Mouse (Mus musculus) gastrocnemius, adult 8-10 months (tissue): Measurements from ENCODE around the gene Lcn2. TPM values are rescaled to one million over a fixed set of nuclear protein-coding genes. Genes with fewer than 3 reads are reported as not detected.

ENCODE experiments used
- DNase-seq, 2 experiments: peaks; one replicate each; pipeline ENCODE4 v3.0.0; 2022; ENCODE audit warnings: low spot score in 2 of 2
- total RNA-seq, 4 experiments: library from RNA; stranded (reverse); gene quantifications; 2 replicates each; pipeline ENCODE4 v1.2.4; 2022

Lcn2 gene
- 1 to 10 TPM in 1 of 4 experiments, under 1 TPM in 1, not detected in 2; 0.65 to 1.9 TPM for total RNA-seq

DNA sequence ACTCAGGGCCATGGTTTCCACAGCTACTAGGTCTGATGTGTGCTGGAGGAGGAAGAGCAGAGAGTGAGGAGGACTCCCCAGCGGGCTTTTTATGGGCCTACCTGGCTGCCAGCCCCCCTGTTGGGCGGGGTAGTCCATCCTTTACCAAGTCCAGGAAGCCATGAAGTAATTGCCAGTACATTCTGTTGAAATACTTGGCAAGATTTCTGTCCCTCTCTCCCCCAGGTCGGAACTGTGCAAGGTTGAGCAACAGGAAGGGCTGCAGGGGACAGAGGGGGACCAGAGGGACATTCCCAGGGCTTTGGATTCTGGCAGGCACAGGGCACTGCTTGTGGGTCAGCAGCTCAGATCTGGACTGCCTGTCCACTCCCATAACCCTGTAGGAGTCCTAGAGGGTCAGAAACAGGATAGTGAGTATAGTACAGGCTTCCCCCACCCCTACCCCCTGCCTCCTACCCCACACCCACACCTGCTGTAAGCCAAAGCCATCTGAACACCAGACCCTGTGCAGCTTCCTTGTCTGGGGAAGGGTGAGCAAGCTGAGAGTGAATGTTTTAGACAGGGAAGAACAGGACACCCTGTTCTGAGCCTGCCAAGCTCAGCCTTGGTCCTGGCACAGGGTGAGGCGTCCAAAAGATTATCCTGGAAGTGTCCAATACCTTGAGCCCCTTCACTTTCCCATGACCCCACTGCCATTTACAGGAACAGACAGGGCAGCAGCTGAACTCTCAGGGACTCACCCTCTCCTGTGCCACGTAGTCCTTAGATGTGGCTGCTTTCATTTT, at the start of gene Lcn2:
Gene Lcn2 (minus strand): TSS at position 547 of the 785 bp plus-strand sequence.
- DNase-seq = no peak

GRCm38 (mm10) chr2:32437612-32438166, 49.6 kb upstream of the Lcn2 start:
- DNase-seq = no peak

GRCm38 (mm10) chr2:32436686-32437372, 48.8 kb upstream of the Lcn2 start:
- no peak for DNase-seq

GRCm38 (mm10) chr2:32430701-32431676, 42.9 kb upstream of the Lcn2 start:
- peak; percentile 70 to 75 for DNase-seq

DNA sequence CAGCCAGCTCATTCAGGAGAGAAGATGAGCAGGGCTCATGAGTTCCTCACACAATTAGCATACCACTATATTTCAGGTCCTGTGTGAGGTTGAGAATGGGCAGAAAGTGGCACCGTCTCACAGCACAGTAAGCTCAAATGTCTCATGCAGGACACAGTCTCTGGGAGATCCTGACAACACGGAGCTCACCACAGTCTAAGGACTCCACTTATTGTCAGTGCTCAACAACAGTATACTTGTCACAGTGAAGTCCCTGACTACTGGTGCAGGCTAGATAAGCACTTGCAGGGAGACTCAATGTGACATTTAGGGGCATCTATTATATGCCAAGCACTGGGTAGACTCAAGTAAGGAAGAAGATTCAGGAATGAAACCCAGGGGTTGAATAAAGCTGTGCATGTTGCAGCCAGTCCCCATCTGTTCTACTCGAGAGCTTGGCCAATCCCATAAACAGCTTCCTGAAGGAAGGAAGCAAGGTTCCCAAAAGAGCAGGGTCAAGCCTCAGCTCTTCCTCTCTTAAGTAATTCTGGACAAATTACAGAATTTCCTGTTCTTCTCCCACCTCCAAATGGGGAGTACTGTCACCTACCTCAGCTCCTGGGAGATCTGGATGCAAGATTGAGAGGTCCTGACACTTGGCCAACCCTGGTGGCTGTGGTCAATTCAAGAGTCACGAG, 41.3 kb upstream of the Lcn2 start:
- DNase-seq = no peak

DNA sequence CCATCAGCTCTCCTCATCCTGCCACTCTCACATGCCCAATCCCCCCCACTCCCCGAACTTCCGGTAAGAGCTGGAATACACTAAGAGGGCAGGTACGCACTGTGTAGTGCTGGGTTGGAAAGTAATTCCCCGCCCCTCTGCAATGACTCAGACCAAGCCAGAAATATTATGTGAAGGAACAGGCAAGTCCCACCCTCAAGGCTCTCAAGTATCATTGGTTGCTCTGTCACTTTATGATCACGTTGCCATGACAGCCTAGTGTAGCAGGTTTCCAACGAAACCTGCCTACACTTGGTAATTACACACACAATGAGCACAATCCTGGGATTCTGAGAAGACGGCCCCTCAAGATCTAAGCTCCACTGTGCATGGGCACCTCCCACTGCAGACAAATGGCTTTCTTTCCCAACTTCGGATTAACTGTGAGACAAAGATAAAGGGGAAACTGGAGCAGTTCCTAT, 40.2 kb upstream of the Lcn2 start:
- DNase-seq = no peak

GRCm38 (mm10) chr2:32427720-32428119, 39.7 kb upstream of the Lcn2 start:
- no peak for DNase-seq

- DNase-seq = no peak
These were observed 38.1 kb upstream of the Lcn2 start for GRCm38 (mm10) chr2:32426141-32426540.

- no peak for DNase-seq
These were observed 37.5 kb upstream of the Lcn2 start for GRCm38 (mm10) chr2:32425568-32425967.

- no peak for DNase-seq
These were observed 36.7 kb upstream of the Lcn2 start for GRCm38 (mm10) chr2:32424796-32425195.

GRCm38 (mm10) chr2:32423481-32424331, 35.7 kb upstream of the Lcn2 start:
- peak; percentile 72 to 73 for DNase-seq

DNA sequence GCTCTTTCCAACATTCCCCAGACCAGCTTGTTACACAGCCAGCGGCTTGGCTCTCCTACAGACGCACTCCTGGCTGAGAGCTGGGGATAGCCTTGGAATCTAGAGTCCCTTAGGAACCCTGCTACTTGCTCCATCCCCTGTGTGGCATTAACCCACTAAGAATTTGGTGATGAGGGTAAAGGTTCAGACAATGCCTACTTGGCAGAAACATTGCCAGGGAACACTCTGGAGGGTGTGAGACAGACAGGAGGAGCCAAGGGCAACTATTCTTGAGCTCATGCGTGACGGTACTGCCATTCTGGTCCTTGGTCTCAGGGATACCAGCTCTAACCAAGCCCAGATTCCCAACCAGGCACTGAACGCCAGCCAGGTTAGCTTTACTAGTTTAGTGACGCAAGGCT, 33.8 kb upstream of the Lcn2 start:
- peak in 1 of 2 experiments; percentile 36 for DNase-seq

GRCm38 (mm10) chr2:32420647-32421046, 32.6 kb upstream of the Lcn2 start:
- DNase-seq = peak in 1 of 2 experiments; percentile 44

- DNase-seq = no peak
These were observed 32.1 kb upstream of the Lcn2 start for GRCm38 (mm10) chr2:32420066-32420608.

DNA sequence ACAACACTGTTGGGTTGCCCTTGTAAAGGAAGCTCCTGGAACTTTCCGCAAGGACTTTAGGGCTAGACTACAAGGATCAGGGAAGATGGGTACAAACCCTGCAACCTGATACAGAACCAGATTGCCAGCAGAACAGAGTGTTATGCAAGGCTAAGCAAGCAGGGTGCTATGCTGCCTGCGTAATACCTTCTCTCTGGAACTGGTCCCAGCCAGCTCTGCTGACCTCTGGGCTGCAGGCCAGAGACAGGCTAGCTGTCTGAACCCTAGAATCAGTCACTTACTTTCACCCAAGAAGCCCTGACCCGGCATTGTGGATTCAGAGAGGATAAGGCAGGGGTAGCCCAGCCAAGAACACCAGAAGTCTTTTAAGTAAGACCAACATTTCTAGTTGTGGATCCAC, 31.3 kb upstream of the Lcn2 start:
- DNase-seq = peak; percentile 88 to 91

DNA sequence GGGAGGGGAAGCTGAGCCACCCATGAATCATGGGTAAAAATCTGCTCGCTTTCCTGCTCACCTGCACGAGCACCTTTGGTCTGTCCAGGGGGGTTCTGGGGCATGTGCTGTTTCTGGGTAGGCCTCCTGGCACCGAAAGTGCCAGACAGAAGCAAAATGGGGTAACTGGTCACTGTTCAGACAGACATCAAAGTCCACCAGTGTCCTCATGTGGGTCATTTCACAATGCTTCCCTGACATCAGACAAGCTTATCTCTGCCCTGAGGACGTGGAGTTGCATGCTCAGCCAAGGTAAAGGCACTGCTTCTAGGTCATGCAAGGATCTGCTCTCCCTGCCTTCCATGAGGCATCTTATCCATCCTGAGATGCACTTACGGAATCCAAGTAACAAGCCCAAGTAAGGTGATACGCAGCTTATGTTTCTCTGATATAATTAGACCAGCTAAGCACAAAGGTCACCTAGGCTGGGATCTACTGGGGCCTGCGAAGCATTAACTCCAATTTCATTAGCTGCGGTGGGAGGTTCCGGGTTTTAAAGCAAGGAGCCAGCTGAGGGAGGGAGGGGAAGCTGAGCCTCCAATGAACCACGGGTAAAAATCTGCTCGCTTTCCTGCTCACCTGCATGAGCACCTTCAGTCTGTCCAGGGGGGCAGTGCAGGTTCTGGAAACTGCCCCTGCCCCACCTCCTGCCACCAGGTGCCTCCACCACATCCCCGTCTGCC, 30.5 kb upstream of the Lcn2 start:
- DNase-seq = peak in 1 of 2 experiments; percentile 24

GRCm38 (mm10) chr2:32417486-32417885, 29.4 kb upstream of the Lcn2 start:
- DNase-seq = peak; percentile 49 to 51

DNA sequence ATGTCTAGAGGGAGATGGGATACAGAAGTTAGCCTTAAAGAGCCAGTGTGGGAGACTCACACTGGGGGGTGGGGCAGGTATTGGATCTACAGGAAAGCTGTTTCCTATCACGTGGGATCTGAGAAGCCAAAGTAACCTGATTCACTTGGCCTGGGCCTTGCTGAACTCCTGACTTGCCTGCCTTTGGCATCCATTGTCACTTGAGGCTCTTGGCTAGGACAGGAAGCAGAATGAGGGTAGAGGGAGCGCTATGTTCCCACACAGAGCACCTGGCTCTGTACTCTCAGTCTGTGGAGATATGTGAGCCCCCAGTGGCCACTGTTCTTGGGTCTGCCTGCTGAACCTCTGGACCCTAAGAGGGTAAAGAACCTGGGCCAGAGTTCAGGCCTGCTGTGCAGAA, 28.5 kb upstream of the Lcn2 start:
- DNase-seq = peak; percentile 77 to 79

DNA sequence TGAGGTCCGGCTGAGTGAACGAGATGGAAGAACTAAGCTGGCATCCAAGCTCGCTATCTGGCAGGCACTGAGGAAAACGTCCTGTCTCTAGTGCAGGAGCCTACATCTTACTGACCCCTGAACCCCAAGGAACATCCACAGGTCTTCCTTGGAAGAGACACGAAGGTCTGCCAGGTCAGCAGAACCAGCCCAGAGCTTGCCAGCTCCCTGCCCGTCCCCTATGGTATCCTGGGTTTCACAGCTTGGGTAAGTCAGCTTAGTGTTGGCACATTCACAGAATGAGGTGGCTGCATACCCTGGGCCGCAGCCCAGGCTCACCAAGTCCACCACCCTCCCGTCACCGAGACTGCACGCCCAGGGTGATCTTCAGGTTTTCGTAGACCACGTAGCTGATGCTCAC, 27.7 kb upstream of the Lcn2 start:
- DNase-seq = peak in 1 of 2 experiments; percentile 66
